Mouse (Mus musculus): ENCODE results near the gene Slc1a2. TPM values are rescaled to one million over a fixed set of nuclear protein-coding genes. Genes with fewer than 3 reads are reported as not detected.

Gene Slc1a2
- polyA plus RNA-seq (2016; fragmentation: Nextera tagmentation; extraction: Ambion mirVana): 20.6 and 25.7 TPM in 2 replicates

DNA sequence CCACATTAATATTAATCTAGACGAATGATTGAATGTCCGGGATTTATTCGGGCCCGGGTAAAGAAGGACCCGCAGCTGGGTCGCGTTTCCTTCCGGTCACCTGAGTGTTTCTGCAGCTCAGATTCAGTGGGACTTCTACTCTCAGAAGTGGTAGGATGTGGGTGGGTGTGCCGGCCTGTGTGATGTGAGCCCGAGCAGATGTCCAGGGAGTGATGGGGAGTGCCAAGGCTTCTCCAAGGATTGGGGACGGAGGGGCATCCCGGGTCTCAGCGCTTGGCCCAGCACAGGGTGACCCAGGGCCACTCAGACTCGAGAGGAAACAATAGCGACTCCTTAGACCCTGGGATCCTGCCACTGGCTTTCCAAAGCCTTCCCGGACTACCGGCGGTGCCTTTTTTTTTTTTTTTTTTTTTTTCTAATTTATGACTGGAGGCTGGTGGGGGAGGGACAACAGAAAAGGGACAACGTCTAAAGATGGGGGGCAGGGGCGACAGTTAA lies at the start of gene Slc1a2:
Gene Slc1a2, plus strand, starts transcription at position 497 of the 498 bp plus-strand sequence.
- Histone ChIP-seq H3K9me3 (no peaks in the 10 kb centered on the region), H3K4me2 (replicated peaks) (peak within 1 kb of the TSS; percentile 88), H3K4me3 (peak within 1 kb of the TSS; percentile 79), H3K27ac (replicated peaks) (peak within 1 kb of the TSS; percentile 97), H3K9ac (replicated peaks) (peak within 1 kb of the TSS; percentile 81), H3K27me3 (no peaks in the 10 kb centered on the region), H3K36me3 (no peaks in the 10 kb centered on the region), H3K4me1 (peaks cover 55% of the 10 kb centered on the region)
- peak; percentile 44 for ATAC-seq (ENCODE audit: low FRiP score, low read depth)
- under 1% methylated on average over 20 of the region's 20 CpGs for WGBS

- Histone ChIP-seq H3K4me3 (no peak overlapping the region), H3K9ac (replicated peaks) (no peak overlapping the region), H3K27me3 (no peaks in the 10 kb centered on the region), H3K9me3 (no peaks in the 10 kb centered on the region), H3K4me2 (replicated peaks) (no peak overlapping the region), H3K4me1 (no peaks in the 10 kb centered on the region), H3K36me3 (no peaks in the 10 kb centered on the region), H3K27ac (replicated peaks) (no peak overlapping the region)
- ATAC-seq (ENCODE audit: low FRiP score, low read depth): no peak
- WGBS: 92% methylated on average over 4 of the region's 4 CpGs
Observed at GRCm38 (mm10) chr2:102610485-102610884, 48.0 kb upstream of the Slc1a2 start.

DNA sequence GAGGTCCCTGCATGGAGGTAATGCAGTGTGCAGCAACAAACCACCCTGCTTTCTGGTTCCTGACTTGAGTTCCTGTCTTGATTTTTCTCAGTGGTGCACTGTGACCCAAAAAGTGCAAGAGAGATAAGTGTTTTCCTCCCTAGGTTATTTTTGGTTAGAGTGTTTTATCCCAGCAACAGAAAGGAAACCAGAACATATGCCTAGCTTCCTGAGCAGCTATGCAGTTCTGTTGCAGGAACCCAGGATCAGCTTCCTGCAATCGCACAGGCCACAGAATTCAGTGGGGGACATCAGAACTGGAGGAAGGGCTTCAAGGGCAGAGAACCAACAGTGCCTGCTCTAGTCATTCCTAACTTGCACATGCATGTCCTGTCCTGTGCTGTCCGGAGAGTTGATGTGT lies 41.8 kb upstream of the Slc1a2 start:
- WGBS: 83% methylated on average over 2 of the region's 2 CpGs
- Histone ChIP-seq H3K4me3 (no peak overlapping the region), H3K9me3 (no peaks in the 10 kb centered on the region), H3K9ac (replicated peaks) (no peak overlapping the region), H3K36me3 (no peaks in the 10 kb centered on the region), H3K4me2 (replicated peaks) (no peak overlapping the region), H3K27ac (replicated peaks) (no peak overlapping the region), H3K4me1 (peaks cover 5% of the 10 kb centered on the region; the same call in 1 of the 2 replicates), H3K27me3 (no peaks in the 10 kb centered on the region)
- ATAC-seq (ENCODE audit: low FRiP score, low read depth): no peak

DNA sequence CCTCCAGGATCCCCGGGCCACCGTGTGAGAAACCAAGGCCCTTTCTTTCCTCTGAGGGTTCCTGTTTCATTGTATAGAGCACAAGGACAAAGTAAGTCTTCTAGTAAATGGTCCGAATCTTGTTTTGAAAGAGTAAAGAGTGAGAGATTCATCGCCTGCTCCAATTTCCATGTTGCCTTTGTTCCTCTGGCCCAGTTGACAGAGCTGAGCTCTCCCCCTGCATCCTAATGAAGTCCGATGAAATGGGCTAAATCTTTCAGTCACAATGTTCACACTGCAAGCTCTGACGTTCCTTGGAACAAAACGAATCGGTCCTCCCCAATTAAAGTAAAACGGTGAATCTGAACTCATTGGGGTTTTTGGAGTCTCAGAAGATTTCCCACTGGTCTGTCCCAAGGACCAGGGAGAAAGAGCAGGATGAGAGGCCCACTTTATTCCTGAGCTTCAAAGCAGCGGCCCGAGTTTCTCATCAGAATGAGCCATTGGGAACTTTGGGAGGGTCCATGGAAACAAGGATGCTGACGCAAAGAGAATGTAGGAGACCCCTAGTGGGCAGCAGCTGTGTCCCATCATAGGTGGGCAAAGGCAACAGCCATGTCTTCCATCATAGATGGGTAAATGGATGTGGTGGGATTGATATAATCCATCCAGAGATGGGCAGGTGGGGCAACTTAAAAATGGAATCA lies 37.6 kb upstream of the Slc1a2 start:
- H3K4me1 ChIP-seq: peaks cover 5% of the 10 kb centered on the region; the same call in 1 of the 2 replicates
- no peak overlapping the region for H3K9ac ChIP-seq (replicated peaks)
- no peaks in the 10 kb centered on the region for H3K36me3 ChIP-seq
- no peak overlapping the region for H3K4me3 ChIP-seq
- no peaks in the 10 kb centered on the region for H3K27me3 ChIP-seq
- no peak for ATAC-seq (ENCODE audit: low FRiP score, low read depth)
- H3K9me3 ChIP-seq: no peaks in the 10 kb centered on the region
- no peak overlapping the region for H3K4me2 ChIP-seq (replicated peaks)
- 57% methylated on average over 12 of the region's 12 CpGs for WGBS
- H3K27ac ChIP-seq (replicated peaks): no peak overlapping the region

DNA sequence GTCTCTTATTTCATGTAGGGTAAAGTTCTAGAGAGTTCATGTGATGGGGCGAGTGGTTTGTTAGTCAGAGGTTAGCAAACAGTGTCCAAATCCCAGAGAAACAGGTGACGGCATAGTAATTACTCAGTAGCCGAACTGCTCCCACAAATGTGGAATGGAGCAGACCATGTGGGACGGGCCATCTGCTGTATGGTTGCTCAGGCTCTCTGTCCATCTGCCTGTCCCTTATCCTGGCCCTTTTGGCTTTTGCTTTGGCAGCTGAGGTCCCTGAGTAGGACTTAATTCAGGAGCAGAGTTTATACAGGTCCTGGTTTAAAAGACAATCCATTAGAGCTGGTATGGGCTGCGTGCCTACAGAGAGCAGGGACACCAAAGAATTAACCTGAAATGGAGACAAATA lies 36.3 kb upstream of the Slc1a2 start:
- Histone ChIP-seq H3K27ac (replicated peaks) (no peak overlapping the region), H3K4me2 (replicated peaks) (no peak overlapping the region), H3K4me3 (no peak overlapping the region), H3K9ac (replicated peaks) (no peak overlapping the region), H3K36me3 (no peaks in the 10 kb centered on the region), H3K27me3 (no peaks in the 10 kb centered on the region), H3K4me1 (peaks cover 5% of the 10 kb centered on the region; the same call in 1 of the 2 replicates), H3K9me3 (no peaks in the 10 kb centered on the region)
- no peak for ATAC-seq (ENCODE audit: low FRiP score, low read depth)
- 89% methylated on average over 5 of the region's 5 CpGs for WGBS

DNA sequence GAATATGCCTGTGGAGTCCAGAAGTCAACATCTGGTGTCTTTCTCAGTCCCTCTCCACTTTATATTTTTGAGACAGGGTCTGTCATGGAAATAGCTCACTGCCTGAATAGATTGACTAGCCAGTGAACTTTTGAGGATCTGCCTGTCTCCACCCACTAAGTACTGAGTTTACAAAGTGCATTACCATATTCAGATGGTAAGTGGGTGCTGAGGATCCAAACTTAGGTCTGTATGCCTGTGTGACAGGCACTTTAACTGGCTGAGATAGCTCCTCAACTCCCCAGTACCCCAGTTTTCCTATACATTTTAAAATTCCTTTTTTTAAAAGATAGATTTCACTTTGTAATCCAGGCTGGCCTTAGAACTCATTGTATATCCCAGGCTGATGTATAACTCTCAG lies 35.5 kb upstream of the Slc1a2 start:
- Histone ChIP-seq H3K9me3 (no peaks in the 10 kb centered on the region), H3K4me2 (replicated peaks) (no peak overlapping the region), H3K9ac (replicated peaks) (no peak overlapping the region), H3K36me3 (no peaks in the 10 kb centered on the region), H3K27me3 (no peaks in the 10 kb centered on the region), H3K27ac (replicated peaks) (no peak overlapping the region), H3K4me3 (no peak overlapping the region), H3K4me1 (peaks cover 5% of the 10 kb centered on the region; the same call in 1 of the 2 replicates)
- no peak for ATAC-seq (ENCODE audit: low FRiP score, low read depth)

DNA sequence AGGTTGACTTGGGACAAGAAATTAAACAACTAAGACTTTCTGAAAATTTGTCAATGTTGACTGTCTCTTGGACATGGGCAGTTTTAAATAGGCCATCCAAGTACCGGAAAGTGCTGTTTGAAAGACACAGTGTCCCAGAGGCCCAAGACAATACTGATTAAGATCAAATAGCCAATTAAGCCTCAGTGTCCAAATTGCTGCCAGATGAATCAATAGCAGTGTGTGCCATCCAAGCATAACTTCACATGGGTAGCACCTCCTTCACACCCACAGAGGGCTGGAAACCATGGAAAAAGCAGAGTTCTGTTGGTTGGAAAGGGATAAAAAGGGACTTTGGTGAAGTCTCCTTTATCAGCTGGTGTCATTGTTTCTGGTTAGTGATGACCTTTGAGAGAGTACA lies 33.9 kb upstream of the Slc1a2 start:
- no peak overlapping the region for H3K4me3 ChIP-seq
- 89% methylated on average over 1 of the region's 1 CpGs for WGBS
- no peak overlapping the region for H3K27ac ChIP-seq (replicated peaks)
- no peak overlapping the region for H3K4me2 ChIP-seq (replicated peaks)
- H3K36me3 ChIP-seq: no peaks in the 10 kb centered on the region
- ATAC-seq (ENCODE audit: low FRiP score, low read depth): no peak
- no peaks in the 10 kb centered on the region for H3K27me3 ChIP-seq
- no peak overlapping the region for H3K9ac ChIP-seq (replicated peaks)
- H3K9me3 ChIP-seq: no peaks in the 10 kb centered on the region
- peaks cover 5% of the 10 kb centered on the region; the same call in 1 of the 2 replicates for H3K4me1 ChIP-seq

DNA sequence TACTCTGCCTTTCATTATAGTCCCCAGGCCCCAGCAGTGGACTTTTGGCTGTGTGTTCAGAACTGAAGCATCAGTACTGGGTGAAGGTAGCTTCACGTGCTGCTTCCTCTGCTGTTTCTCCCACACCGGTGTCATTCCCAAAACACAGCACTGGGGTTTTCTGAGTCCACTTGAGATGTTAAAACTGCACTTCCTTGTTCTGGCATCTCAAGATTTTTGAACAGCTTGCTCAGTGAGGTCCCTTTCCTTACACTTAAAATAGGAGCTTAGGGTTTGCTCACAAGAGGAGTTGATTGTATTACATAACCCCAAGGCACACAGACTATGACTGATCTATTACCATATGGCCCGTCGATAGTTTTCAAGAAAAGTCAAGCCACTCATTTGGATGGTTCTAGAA lies 26.1 kb upstream of the Slc1a2 start:
- 94% methylated on average over 4 of the region's 4 CpGs for WGBS
- no peak for ATAC-seq (ENCODE audit: low FRiP score, low read depth)
- H3K4me1 ChIP-seq: no peaks in the 10 kb centered on the region
- H3K9me3 ChIP-seq: no peaks in the 10 kb centered on the region
- no peak overlapping the region for H3K4me2 ChIP-seq (replicated peaks)
- no peaks in the 10 kb centered on the region for H3K36me3 ChIP-seq
- no peak overlapping the region for H3K9ac ChIP-seq (replicated peaks)
- no peaks in the 10 kb centered on the region for H3K27me3 ChIP-seq
- no peak overlapping the region for H3K4me3 ChIP-seq
- no peak overlapping the region for H3K27ac ChIP-seq (replicated peaks)

- 86% methylated on average over 1 of the region's 1 CpGs for WGBS
- Histone ChIP-seq H3K36me3 (no peaks in the 10 kb centered on the region), H3K4me3 (no peak overlapping the region), H3K9me3 (no peaks in the 10 kb centered on the region), H3K27me3 (no peaks in the 10 kb centered on the region), H3K27ac (replicated peaks) (no peak overlapping the region), H3K9ac (replicated peaks) (no peak overlapping the region), H3K4me2 (replicated peaks) (no peak overlapping the region), H3K4me1 (0 out of 2 replicates have a peak, but pooled peaks cover 3% of the 10 kb centered on the region)
- ATAC-seq (ENCODE audit: low FRiP score, low read depth): no peak
Observed at GRCm38 (mm10) chr2:102634010-102634409, 24.4 kb upstream of the Slc1a2 start.

DNA sequence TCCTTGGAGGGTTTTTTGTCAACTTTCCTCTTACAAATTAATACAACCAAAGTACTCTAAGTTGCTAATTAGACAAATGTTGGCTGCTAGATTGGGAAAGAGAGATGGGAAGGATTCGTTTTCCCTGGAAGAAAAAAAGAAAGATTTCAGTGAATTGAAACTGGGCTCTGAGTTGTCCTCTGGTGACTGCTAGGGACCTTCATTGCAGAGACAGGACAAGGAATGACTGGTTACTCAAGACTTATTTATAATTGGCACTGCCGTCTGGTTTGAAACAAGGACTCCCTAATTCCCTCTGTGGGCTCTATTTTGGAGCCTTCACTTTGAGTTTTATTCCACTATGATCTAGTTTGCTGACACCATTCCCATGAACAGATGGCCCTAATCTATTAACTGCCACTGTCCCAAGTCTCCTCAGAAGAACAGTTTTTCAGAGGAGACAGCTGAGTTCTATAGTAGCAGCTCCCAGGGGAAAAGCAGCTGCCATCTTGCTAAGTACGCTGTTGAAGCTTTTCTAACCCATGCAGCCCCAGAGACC lies 22.9 kb upstream of the Slc1a2 start:
- Histone ChIP-seq H3K27me3 (no peaks in the 10 kb centered on the region), H3K4me1 (0 out of 2 replicates have a peak, but pooled peaks cover 3% of the 10 kb centered on the region), H3K9ac (replicated peaks) (no peak overlapping the region), H3K36me3 (no peaks in the 10 kb centered on the region), H3K4me2 (replicated peaks) (no peak overlapping the region), H3K4me3 (no peak overlapping the region), H3K9me3 (no peaks in the 10 kb centered on the region), H3K27ac (replicated peaks) (no peak overlapping the region)
- 69% methylated on average over 3 of the region's 3 CpGs for WGBS
- no peak for ATAC-seq (ENCODE audit: low FRiP score, low read depth)

- Histone ChIP-seq H3K4me1 (0 out of 2 replicates have a peak, but pooled peaks cover 3% of the 10 kb centered on the region), H3K36me3 (no peaks in the 10 kb centered on the region), H3K4me2 (replicated peaks) (no peak overlapping the region), H3K27ac (replicated peaks) (no peak overlapping the region), H3K9me3 (no peaks in the 10 kb centered on the region), H3K27me3 (no peaks in the 10 kb centered on the region), H3K4me3 (no peak overlapping the region), H3K9ac (replicated peaks) (no peak overlapping the region)
- ATAC-seq (ENCODE audit: low FRiP score, low read depth): no peak
- 95% methylated on average over 7 of the region's 7 CpGs for WGBS
Observed at GRCm38 (mm10) chr2:102636116-102636600, 22.3 kb upstream of the Slc1a2 start.

DNA sequence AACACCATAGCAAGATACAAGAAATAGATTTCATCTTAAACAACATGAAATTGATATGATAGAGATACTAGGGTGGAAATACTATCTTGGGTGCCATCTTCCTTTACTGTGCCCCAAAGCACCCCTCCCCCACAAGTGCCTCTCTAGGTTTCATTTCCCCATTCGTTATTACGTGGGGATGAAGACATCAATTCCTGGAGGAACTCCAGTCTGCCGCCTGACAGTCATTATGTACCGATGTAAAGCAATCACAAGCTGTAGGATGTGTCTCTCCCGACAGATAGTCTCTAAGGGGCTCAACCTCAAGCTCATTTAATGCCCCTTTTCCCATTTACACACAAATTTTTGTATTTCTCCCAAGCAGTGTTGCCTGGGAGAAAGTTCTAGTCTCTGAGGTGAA lies 20.3 kb upstream of the Slc1a2 start:
- no peak overlapping the region for H3K4me3 ChIP-seq
- H3K9ac ChIP-seq (replicated peaks): no peak overlapping the region
- no peaks in the 10 kb centered on the region for H3K27me3 ChIP-seq
- no peak for ATAC-seq (ENCODE audit: low FRiP score, low read depth)
- 59% methylated on average over 5 of the region's 5 CpGs for WGBS
- H3K4me2 ChIP-seq (replicated peaks): no peak overlapping the region
- no peaks in the 10 kb centered on the region for H3K9me3 ChIP-seq
- H3K36me3 ChIP-seq: no peaks in the 10 kb centered on the region
- H3K27ac ChIP-seq (replicated peaks): no peak overlapping the region
- 0 out of 2 replicates have a peak, but pooled peaks cover 3% of the 10 kb centered on the region for H3K4me1 ChIP-seq
